Mouse (Mus musculus): ENCODE data around the gene Lcat.

The Lcat gene

GRCm38 (mm10) chr8:105892432-105892831 lies 50.8 kb downstream of the Lcat start:
- peak; percentile 35 to 64 for DNase-seq (ENCODE audit: inconsistent age in 2 of 2, low spot score in 1 of 2)

- DNase-seq (ENCODE audit: inconsistent age in 2 of 2, low spot score in 1 of 2): no peak
These were observed 52.3 kb downstream of the Lcat start for GRCm38 (mm10) chr8:105890870-105891269.

- DNase-seq (ENCODE audit: inconsistent age in 2 of 2, low spot score in 1 of 2): no peak
These were observed 53.3 kb downstream of the Lcat start for GRCm38 (mm10) chr8:105889756-105890465.
